Comparison of ENCODE assay signal across 25 mouse cellular contexts in genomic region chr14:58446776-58447354, GRCm38 (mm10).
DNase-seq lines count a peak whose midpoint lies in the region; ATAC-seq lines count a peak whose summit lies in the region.
"Had no signal": no experiment of that assay in that cellular context is flagged by ENCODE, and none has a peak within 500 bp of the region (broad histone marks: within the 10 kb centered on the region; RNA-seq: fewer than 3 reads in every experiment).

No protein-coding gene starts in this region.

- ATAC-seq in midbrain, embryonic 14.5 days (ENCODE audit: low FRiP score, low TSS enrichment) = no peak; the same call in 1 of the 2 replicates
- no peak for ATAC-seq in midbrain, embryonic 15.5 days (replicated peaks)
- ATAC-seq in forebrain, embryonic 12.5 days (ENCODE audit: low FRiP score) = no peak
- ATAC-seq: intestine, postnatal 0 days; Patski had no signal

- H3K27ac ChIP-seq in midbrain, embryonic 14.5 days (replicated peaks; ENCODE audit: low read depth, low read length) = no peak overlapping the region
- H3K27ac ChIP-seq in midbrain, embryonic 15.5 days = no peak overlapping the region
- H3K27ac ChIP-seq in forebrain, embryonic 12.5 days = no peak overlapping the region
- H3K27ac ChIP-seq: hindbrain, embryonic 13.5 days; liver, embryonic 14.5 days; macrophage had no signal

- H3K9ac ChIP-seq in midbrain, embryonic 14.5 days (replicated peaks; ENCODE audit: low read length) = no peak overlapping the region
- H3K9ac ChIP-seq in midbrain, embryonic 15.5 days = no peak overlapping the region
- no peak overlapping the region for H3K9ac ChIP-seq in forebrain, embryonic 12.5 days
- H3K9ac ChIP-seq: hindbrain, embryonic 13.5 days; liver, embryonic 14.5 days had no signal

- peak; percentile 5 for DNase-seq in cerebellum, adult 11 months
- DNase-seq in cerebellum, postnatal 4 days (ENCODE audit: low spot score in 2 of 2) = no peak
- peak; percentile 21 for DNase-seq in midbrain, embryonic 14.5 days
- peak; percentile 24 for DNase-seq in cerebellum, adult 9-10 months
- DNase-seq in retina, postnatal 1 day = peak; percentile 34
- DNase-seq: adrenal gland, postnatal 10 days; gastrocnemius, postnatal 14 days; heart, adult 18-20 months; heart, postnatal 4 days; kidney, adult 9 months; kidney, postnatal 14 days; layer of hippocampus, adult 9-11 months; liver; lung, adult 2 months; lung, postnatal 10 days; thymus, postnatal 4 days had no signal

- H3K9me3 ChIP-seq in midbrain, embryonic 14.5 days (ENCODE audit: control insufficient read depth, low read length) = no peaks in the 10 kb centered on the region
- H3K9me3 ChIP-seq in midbrain, embryonic 15.5 days = no peaks in the 10 kb centered on the region
- no peaks in the 10 kb centered on the region for H3K9me3 ChIP-seq in forebrain, embryonic 12.5 days
- H3K9me3 ChIP-seq: hindbrain, embryonic 13.5 days had no signal

- no peak overlapping the region for H3K4me2 ChIP-seq in midbrain, embryonic 14.5 days (ENCODE audit: low read length)
- H3K4me2 ChIP-seq in midbrain, embryonic 15.5 days = no peak overlapping the region
- H3K4me2 ChIP-seq in forebrain, embryonic 12.5 days = no peak overlapping the region
- H3K4me2 ChIP-seq: heart, embryonic 11.5 days; hindbrain, embryonic 13.5 days had no signal

- WGBS in midbrain, embryonic 14.5 days = 76% methylated on average over 5 of the region's 5 CpGs
- 79% methylated on average over 5 of the region's 5 CpGs for WGBS in midbrain, embryonic 15.5 days
- WGBS in forebrain, embryonic 12.5 days = 97% methylated on average over 5 of the region's 5 CpGs

- H3K4me3 ChIP-seq in midbrain, embryonic 14.5 days (replicated peaks; ENCODE audit: low read depth, low read length) = no peak overlapping the region
- H3K4me3 ChIP-seq in midbrain, embryonic 15.5 days = no peak overlapping the region
- no peak overlapping the region for H3K4me3 ChIP-seq in forebrain, embryonic 12.5 days (replicated peaks)
- H3K4me3 ChIP-seq: erythroblast, embryonic 14.5 days; hindbrain, embryonic 13.5 days had no signal

- H3K36me3 ChIP-seq in midbrain, embryonic 14.5 days (ENCODE audit: control insufficient read depth, insufficient read depth, low read length) = no peaks in the 10 kb centered on the region
- no peaks in the 10 kb centered on the region for H3K36me3 ChIP-seq in midbrain, embryonic 15.5 days (replicated peaks)
- no peaks in the 10 kb centered on the region for H3K36me3 ChIP-seq in forebrain, embryonic 12.5 days (replicated peaks)
- H3K36me3 ChIP-seq: hindbrain, embryonic 13.5 days had no signal

- no peaks in the 10 kb centered on the region for H3K4me1 ChIP-seq in midbrain, embryonic 14.5 days (ENCODE audit: control insufficient read depth, insufficient read depth, low read length)
- no peaks in the 10 kb centered on the region for H3K4me1 ChIP-seq in midbrain, embryonic 15.5 days
- no peaks in the 10 kb centered on the region for H3K4me1 ChIP-seq in forebrain, embryonic 12.5 days
- H3K4me1 ChIP-seq: hindbrain, embryonic 13.5 days had no signal

- no peaks in the 10 kb centered on the region for H3K27me3 ChIP-seq in midbrain, embryonic 14.5 days (ENCODE audit: control insufficient read depth, insufficient read depth, low read length)
- no peaks in the 10 kb centered on the region for H3K27me3 ChIP-seq in midbrain, embryonic 15.5 days (replicated peaks)
- H3K27me3 ChIP-seq in forebrain, embryonic 12.5 days = no peaks in the 10 kb centered on the region
- H3K27me3 ChIP-seq: hindbrain, embryonic 13.5 days; Patski had no signal

Comparison
In these comparisons a context has a peak if more than half of its experiments do, and no peak if none do; other contexts are left out.
1. DNase-seq: peak in cerebellum, adult 11 months (single experiment), midbrain, embryonic 14.5 days (single experiment), cerebellum, adult 9-10 months (single experiment) and retina, postnatal 1 day (single experiment); none in cerebellum, postnatal 4 days (0 of 2).